Mouse (Mus musculus) hindbrain, embryonic 14.5 days (tissue): ENCODE measurements around the gene Blvrb. TPM values are rescaled to one million over a fixed set of nuclear protein-coding genes. Genes with fewer than 3 reads are reported as not detected.

Experiments
- ATAC-seq: fragments of 200-750 bp; cut with Nextera tagmentation; 2 replicates; pipeline ENCODE4 v1.8.0; 2017; ENCODE audit warnings: moderate number of reproducible peaks, mild to moderate bottlenecking, moderate TSS enrichment, moderate library complexity; ENCODE audit not compliant: low FRiP score
- DNase-seq: peaks from one replicate; pipeline ENCODE4 v3.0.0-alpha.2; 2015; ENCODE audit warnings: low spot score
- H3K27ac ChIP-seq: fragments of 300-500 bp; sonication (generic); 2 replicates; pipeline ENCODE4 v1.5.1; 2014; ENCODE audit warnings: mild to moderate bottlenecking, moderate library complexity
- H3K27me3 ChIP-seq: fragments of 300-500 bp; sonication (generic); 2 replicates; pipeline ENCODE4 v1.6.1; 2014; ENCODE audit warnings: mild to moderate bottlenecking, low read length, mixed read lengths; ENCODE audit not compliant: control insufficient read depth, insufficient read depth
- H3K36me3 ChIP-seq: fragments of 300-500 bp; sonication (generic); replicated peaks from 2 replicates; pipeline ENCODE4 v1.6.1; 2014; ENCODE audit not compliant: control insufficient read depth, insufficient read depth
- H3K4me1 ChIP-seq: fragments of 300-500 bp; sonication (generic); replicated peaks from 2 replicates; pipeline ENCODE4 v1.6.1; 2014; ENCODE audit warnings: antibody characterized with exemption, low read length, mixed read lengths; ENCODE audit not compliant: control insufficient read depth, insufficient read depth
- H3K4me2 ChIP-seq: fragments of 300-500 bp; sonication (generic); replicated peaks from 2 replicates; pipeline ENCODE4 v1.6.1; 2014; ENCODE audit warnings: mild to moderate bottlenecking, moderate library complexity
- H3K4me3 ChIP-seq: fragments of 300-500 bp; sonication (generic); replicated peaks from 2 replicates; pipeline ENCODE4 v1.5.1; 2014; ENCODE audit warnings: mild to moderate bottlenecking, low read length
- H3K9ac ChIP-seq: fragments of 300-500 bp; sonication (generic); 2 replicates; pipeline ENCODE4 v1.6.1; 2014
- H3K9me3 ChIP-seq: fragments of 300-500 bp; sonication (generic); 2 replicates; pipeline ENCODE4 v1.6.1; 2016; ENCODE audit warnings: low read length; ENCODE audit not compliant: control insufficient read depth
- WGBS: fragments of 180-500 bp; shearing (Covaris S2); extraction: QIAGEN DNeasy Blood & Tissue Kit; methylation state at CpG from one replicate; pipeline ENCODE4 v1.1.7; 2014; 5-methylcytosine and 5-hydroxymethylcytosine counted together
- polyA plus RNA-seq: library from polyadenylated mRNA; unstranded; fragments of >200 nt; fragmentation: Nextera tagmentation; extraction: Ambion mirVana; gene quantifications from 2 replicates; pipeline ENCODE4 v1.2.1, GENCODE M21; 2014

Gene Blvrb
- polyA plus RNA-seq, 1 experiment from 2014 or later = 25.4 TPM

DNA sequence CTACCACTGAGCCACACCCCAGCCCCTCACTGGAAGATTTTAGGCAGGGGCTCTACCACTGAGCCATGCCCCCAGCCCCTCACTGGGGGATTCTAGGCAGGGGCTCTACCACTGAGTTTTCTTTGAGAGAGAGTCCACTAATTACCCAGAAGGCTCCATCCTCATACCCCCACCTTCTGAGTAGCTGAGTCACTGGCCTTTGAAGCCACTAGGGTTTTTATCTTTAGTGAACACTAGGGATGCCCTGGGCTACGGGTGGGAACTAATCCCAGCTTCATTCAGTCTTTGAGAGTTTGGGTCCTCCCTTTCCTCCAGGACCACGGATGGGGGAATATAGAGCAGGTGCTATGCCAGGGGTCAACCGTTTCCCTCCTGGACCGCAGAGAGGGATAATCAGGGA lies 10.8 kb downstream of the Blvrb start:
- no peak for ATAC-seq

DNA sequence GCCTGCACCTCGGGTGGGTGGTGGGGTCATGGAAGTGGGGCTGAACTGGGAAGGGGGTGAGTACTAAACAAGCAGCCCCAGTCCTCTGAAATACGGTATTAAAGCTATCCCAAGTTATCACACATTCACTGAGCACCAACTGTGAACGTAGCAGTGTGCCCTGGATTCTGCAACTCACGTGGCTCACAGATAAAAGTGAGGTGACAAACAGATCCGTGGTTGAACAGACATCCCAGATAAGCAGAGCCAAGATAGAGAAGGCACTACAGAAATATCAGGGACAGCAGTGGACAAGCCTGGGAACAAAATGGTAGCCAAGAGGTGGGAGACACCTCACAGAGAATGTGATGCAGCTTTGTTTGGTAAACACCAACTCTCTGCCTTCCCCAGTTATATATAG lies 11.9 kb downstream of the Blvrb start:
- 89% methylated on average over 5 of the region's 5 CpGs for WGBS
- H3K27ac ChIP-seq = no peak overlapping the region
- H3K9me3 ChIP-seq = no peaks in the 10 kb centered on the region
- H3K4me2 ChIP-seq = no peak overlapping the region
- no peak overlapping the region for H3K9ac ChIP-seq
- H3K36me3 ChIP-seq = no peaks in the 10 kb centered on the region
- DNase-seq = no peak
- ATAC-seq = no peak
- no peak overlapping the region for H3K4me3 ChIP-seq
- no peaks in the 10 kb centered on the region for H3K4me1 ChIP-seq
- no peaks in the 10 kb centered on the region for H3K27me3 ChIP-seq

More for the DNA sequence above, 10.8 kb downstream of the Blvrb start:
- H3K4me3 ChIP-seq = no peak overlapping the region
- no peak overlapping the region for H3K9ac ChIP-seq
- no peaks in the 10 kb centered on the region for H3K4me1 ChIP-seq
- no peaks in the 10 kb centered on the region for H3K36me3 ChIP-seq
- DNase-seq = no peak
- 91% methylated on average over 4 of the region's 4 CpGs for WGBS
- H3K4me2 ChIP-seq = no peak overlapping the region
- no peaks in the 10 kb centered on the region for H3K9me3 ChIP-seq
- H3K27ac ChIP-seq = no peak overlapping the region
- H3K27me3 ChIP-seq = no peaks in the 10 kb centered on the region

DNA sequence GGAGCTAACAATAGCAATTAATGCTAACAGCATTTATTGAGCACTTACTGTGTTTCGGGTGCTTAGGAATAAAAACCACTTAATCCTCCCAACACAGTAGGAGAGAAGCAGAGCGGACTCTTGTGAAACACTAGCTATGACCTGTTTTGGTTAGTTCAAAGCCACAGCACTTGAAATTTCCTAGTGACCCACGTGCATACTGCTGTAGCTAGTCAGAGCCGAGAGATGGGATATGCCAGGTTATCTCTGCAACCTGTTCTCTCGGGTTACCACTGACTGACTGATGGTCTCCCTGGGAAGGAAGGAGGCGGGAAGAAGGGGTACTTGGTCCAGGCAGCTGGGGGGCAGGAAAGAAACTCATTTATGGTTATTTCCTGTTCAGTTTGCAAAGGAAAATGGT lies 12.7 kb downstream of the Blvrb start:
- Histone ChIP-seq H3K4me3 (no peak overlapping the region), H3K4me2 (no peak overlapping the region), H3K9ac (no peak overlapping the region), H3K9me3 (no peaks in the 10 kb centered on the region), H3K27me3 (no peaks in the 10 kb centered on the region), H3K36me3 (no peaks in the 10 kb centered on the region), H3K4me1 (no peaks in the 10 kb centered on the region), H3K27ac (no peak overlapping the region)
- DNase-seq (no peak), ATAC-seq (no peak)
- 92% methylated on average over 6 of the region's 6 CpGs for WGBS

DNA sequence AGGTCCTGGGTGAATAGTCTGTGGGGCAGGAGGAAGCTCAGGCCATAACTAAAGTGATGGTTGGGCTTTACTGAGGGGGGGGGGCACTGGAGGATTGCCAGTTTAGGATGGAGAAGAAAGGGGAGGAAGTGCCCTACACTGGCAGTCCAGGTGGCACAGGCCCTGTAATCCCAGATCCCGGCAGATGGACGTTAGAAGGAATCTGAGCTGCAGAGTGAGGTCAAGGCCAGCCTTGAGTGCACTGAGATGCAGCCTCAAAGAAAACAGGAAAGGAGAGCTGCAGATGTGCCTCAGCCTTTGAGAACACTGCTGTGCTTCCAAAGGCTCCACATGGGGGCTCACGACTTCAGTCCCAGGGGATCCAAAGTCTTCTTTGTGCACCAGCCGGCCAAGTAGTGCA lies 19.9 kb downstream of the Blvrb start:
- H3K9me3 ChIP-seq = no peaks in the 10 kb centered on the region
- H3K36me3 ChIP-seq = no peaks in the 10 kb centered on the region
- H3K27me3 ChIP-seq = no peaks in the 10 kb centered on the region
- 39% methylated on average over 4 of the region's 4 CpGs for WGBS
- no peak overlapping the region for H3K4me3 ChIP-seq
- DNase-seq (no peak), ATAC-seq (no peak)
- H3K4me1 ChIP-seq = no peaks in the 10 kb centered on the region
- H3K9ac ChIP-seq = no peak overlapping the region
- no peak overlapping the region for H3K4me2 ChIP-seq
- H3K27ac ChIP-seq = no peak overlapping the region

DNA sequence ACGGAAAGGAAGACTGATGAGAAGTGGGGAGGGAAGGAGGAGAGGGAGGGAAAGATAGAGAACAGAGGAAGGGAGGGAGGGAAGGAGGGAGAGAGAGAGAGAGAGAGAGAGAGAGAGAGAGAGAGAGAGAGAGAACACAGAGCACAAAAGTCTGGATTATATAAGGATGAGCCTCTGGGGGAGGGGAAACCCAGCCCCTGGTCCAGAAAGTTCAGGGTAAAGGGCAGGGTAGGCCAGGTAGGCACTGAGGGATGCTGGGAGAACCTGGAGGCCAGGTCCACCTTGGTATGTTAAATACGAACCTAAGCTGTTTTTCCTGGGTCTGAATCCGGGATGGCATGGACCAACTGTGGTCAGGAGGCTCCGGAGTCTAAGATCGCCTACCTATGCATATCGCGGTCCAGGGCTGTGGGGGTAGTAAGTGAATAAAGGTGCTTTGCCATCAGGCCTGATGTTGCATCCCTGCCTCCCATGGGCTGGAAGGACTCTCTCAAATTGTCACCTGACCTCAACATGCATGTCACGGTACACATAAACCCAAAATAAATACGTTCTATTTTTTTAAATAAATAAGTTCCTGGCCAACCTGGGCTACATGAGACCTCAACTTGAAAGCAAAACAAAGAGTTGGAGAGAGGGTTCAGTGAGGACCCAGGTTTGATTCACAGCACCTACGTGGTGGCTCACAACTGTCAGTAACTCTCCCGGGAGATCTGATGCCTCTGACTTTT lies 23.8 kb downstream of the Blvrb start:
- no peak overlapping the region for H3K27ac ChIP-seq
- no peak for ATAC-seq

DNA sequence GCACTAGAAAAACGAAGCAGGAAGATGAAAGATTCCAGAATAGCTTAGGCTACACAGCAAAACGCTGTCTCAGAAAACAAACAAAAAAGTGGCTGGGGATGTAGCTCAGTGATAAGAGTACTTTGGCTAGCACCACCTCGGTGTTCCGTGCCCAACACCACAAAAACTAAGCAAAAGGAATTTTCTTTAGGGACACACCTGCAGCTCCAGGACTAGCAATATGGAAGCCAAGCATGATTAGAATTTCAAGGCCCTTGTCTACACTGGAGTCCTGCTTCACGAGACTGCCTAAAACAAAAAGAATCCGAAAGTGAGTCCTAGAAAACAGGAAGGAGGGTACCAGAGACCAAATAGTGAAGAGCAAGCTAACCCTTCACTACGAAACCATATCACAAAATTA lies 24.8 kb downstream of the Blvrb start:
- no peaks in the 10 kb centered on the region for H3K4me1 ChIP-seq
- 46% methylated on average over 7 of the region's 7 CpGs for WGBS
- no peak for DNase-seq

More for the DNA sequence above, 23.8 kb downstream of the Blvrb start:
- no peaks in the 10 kb centered on the region for H3K4me1 ChIP-seq
- 90% methylated on average over 11 of the region's 11 CpGs for whole genome bisulfite sequencing
- H3K4me2 ChIP-seq = no peak overlapping the region
- no peak for DNase-seq
- H3K9ac ChIP-seq = no peak overlapping the region
- H3K4me3 ChIP-seq = no peak overlapping the region
- H3K27me3 ChIP-seq = no peaks in the 10 kb centered on the region
- 0 out of 2 replicates have a peak, but pooled peaks cover under 1% of the 10 kb centered on the region for H3K36me3 ChIP-seq
- H3K9me3 ChIP-seq = no peaks in the 10 kb centered on the region

DNA sequence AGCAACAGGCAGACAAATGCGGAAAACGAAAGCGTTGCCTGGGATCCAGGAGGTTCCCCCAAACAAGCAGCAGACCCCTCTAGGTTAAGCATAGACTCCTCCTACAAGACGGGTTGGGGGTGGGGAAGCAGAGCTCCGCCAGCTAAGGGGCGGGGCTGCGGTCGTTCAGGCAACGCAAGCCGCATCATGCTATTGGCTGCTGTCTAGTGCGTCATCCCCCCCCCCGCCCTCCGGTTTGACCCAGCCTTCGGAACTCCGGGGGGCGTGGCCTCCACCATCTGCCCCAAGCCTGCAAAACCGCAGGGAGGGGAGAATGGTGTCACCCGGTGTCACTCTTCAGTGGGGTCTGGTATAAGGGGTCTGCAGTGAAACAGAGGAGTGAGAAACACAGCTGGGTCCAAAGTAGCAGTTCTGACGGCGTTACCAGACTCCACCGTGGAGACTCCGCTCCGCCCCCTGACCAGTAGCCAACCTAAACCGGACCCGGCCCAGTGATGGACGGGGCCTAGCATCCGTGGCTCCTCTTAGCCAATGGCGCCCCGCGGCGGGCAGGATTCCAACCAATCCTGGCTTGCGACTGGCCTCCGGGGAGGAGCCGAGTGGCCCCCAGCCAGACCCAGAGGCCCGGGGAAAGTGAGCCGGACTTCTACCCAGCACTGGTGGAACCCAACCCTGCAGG lies 25.5 kb downstream of the Blvrb start, which contains the start of gene Sertad3:
TSS of gene Sertad3 (plus strand) at position 613 of the 679 bp plus-strand sequence.
- Histone ChIP-seq H3K4me3 (peak within 1 kb of the TSS; percentile 61), H3K36me3 (0 out of 2 replicates have a peak, but pooled peaks cover 6% of the 10 kb centered on the region), H3K9me3 (no peaks in the 10 kb centered on the region), H3K4me2 (peak within 1 kb of the TSS; percentile 83), H3K9ac (peak within 1 kb of the TSS; percentile 62), H3K4me1 (no peaks in the 10 kb centered on the region), H3K27me3 (no peaks in the 10 kb centered on the region), H3K27ac (peak within 1 kb of the TSS; percentile 82)
- under 1% methylated on average over 35 of the region's 36 CpGs for WGBS
- ATAC-seq = peak; percentile 93
- DNase-seq = peak; percentile 93

More for the DNA sequence above, 24.8 kb downstream of the Blvrb start:
- ATAC-seq = no peak
- H3K4me2 ChIP-seq = peak overlapping the region; percentile 83
- H3K4me3 ChIP-seq = peak overlapping the region; percentile 61; the same call in 1 of the 2 replicates
- H3K9ac ChIP-seq = no peak overlapping the region
- H3K27ac ChIP-seq = peak overlapping the region; percentile 82
- H3K27me3 ChIP-seq = no peaks in the 10 kb centered on the region
- H3K36me3 ChIP-seq = 0 out of 2 replicates have a peak, but pooled peaks cover 6% of the 10 kb centered on the region
- no peaks in the 10 kb centered on the region for H3K9me3 ChIP-seq

DNA sequence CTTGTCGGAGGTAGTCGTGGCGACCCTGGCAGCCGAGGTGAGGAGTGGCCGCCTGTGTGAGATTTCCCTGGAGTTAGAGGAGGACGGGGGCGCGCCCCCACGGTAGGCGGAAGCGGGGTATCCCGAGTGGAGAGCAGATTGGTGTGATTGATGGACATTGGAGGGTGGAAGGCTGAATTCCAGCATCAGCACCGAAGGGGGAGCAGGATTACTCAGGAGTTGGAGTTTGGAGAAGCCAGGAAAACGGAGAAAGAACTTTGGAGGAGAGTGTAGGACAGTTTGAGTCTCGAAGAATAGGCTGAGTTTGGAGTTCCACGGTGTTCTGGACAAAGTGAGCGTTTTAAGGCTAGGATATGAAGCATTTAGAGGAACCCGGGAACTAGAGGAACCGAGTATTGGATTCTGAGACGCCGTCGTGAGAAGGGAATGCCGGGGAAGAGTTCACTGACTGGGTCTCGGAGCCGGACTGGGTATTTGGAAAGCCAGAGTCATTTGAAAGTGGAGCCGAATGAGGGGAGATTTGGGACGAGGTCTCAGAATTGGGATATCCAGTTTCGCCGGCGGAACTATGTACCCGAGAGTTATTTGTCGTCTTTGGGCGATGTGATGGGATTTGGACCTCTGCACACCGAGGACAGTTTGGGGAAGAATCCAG lies 26.2 kb downstream of the Blvrb start:
- ATAC-seq = no peak
- H3K36me3 ChIP-seq = 0 out of 2 replicates have a peak, but pooled peaks cover 6% of the 10 kb centered on the region
- peak overlapping the region; percentile 62 for H3K9ac ChIP-seq
- under 1% methylated on average over 34 of the region's 34 CpGs for WGBS
- peak overlapping the region; percentile 61 for H3K4me3 ChIP-seq
- H3K4me2 ChIP-seq = peak overlapping the region; percentile 83
- peak; percentile 55 for DNase-seq
- no peaks in the 10 kb centered on the region for H3K27me3 ChIP-seq
- no peaks in the 10 kb centered on the region for H3K4me1 ChIP-seq
- peak overlapping the region; percentile 82 for H3K27ac ChIP-seq
- no peaks in the 10 kb centered on the region for H3K9me3 ChIP-seq

DNA sequence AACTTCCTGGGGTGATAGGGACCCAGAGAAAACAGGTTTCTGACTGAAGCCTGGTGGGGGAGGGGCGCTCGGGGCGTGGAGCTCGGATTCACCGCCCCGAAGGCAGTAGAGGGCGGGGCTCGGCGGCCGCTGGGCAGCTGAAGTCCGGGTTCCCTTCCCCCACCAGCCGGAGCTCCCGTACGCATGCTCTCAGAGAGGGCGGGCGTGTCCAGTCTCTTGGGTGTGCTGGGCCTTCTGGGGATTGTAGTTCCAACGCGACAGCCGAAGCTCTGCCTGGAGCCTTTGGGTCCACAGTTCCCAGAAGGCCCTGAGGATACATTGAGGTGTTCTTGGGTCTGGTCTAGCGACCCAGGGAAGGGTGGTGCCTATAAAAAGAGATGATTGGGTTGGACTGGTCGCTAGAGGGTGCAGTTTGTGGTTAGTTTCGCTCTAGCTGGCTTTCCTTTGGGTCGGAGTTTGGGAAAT lies 26.7 kb downstream of the Blvrb start:
- Histone ChIP-seq H3K9ac (peak overlapping the region; percentile 62), H3K36me3 (0 out of 2 replicates have a peak, but pooled peaks cover 6% of the 10 kb centered on the region), H3K4me2 (peak overlapping the region; percentile 83), H3K27me3 (no peaks in the 10 kb centered on the region), H3K27ac (peak overlapping the region; percentile 82), H3K9me3 (no peaks in the 10 kb centered on the region), H3K4me3 (peak overlapping the region; percentile 61), H3K4me1 (no peaks in the 10 kb centered on the region)
- ATAC-seq (peak; percentile 90), DNase-seq (peak; percentile 93)
- under 1% methylated on average over 23 of the region's 23 CpGs for WGBS
